Mouse (Mus musculus) heart, embryonic 16.5 days (tissue): ENCODE measurements around the gene Smim8. TPM values are rescaled to one million over a fixed set of nuclear protein-coding genes. Genes with fewer than 3 reads are reported as not detected.
"Not testable (repeated sequence)": the region's sequence is repeated elsewhere in the genome, so short reads cannot be mapped to it uniquely, and the experiment has no call there.

Experiments
- ATAC-seq: fragments of 200-750 bp; cut with Nextera tagmentation; replicated peaks from 2 replicates; pipeline ENCODE4 v1.8.0; 2017; ENCODE audit warnings: moderate number of reproducible peaks; ENCODE audit not compliant: insufficient read depth, low FRiP score; ENCODE audit errors: extremely low read depth
- H3K27ac ChIP-seq: fragments of 300-500 bp; sonication (generic); 2 replicates; pipeline ENCODE4 v1.5.1; 2014; ENCODE audit warnings: mild to moderate bottlenecking, low read length, control low read depth, moderate library complexity
- H3K27me3 ChIP-seq: fragments of 300-500 bp; sonication (generic); 2 replicates; pipeline ENCODE4 v1.6.1; 2014; ENCODE audit warnings: low read length, mixed read lengths; ENCODE audit not compliant: control insufficient read depth, insufficient read depth
- H3K36me3 ChIP-seq: fragments of 300-500 bp; sonication (generic); 2 replicates; pipeline ENCODE4 v1.6.1; 2014; ENCODE audit not compliant: control insufficient read depth, insufficient read depth
- H3K4me1 ChIP-seq: fragments of 300-500 bp; sonication (generic); 2 replicates; pipeline ENCODE4 v1.6.1; 2014; ENCODE audit warnings: low read length, mixed read lengths; ENCODE audit not compliant: control insufficient read depth, insufficient read depth
- H3K4me2 ChIP-seq: fragments of 300-500 bp; sonication (generic); 2 replicates; pipeline ENCODE4 v1.6.1; 2014; ENCODE audit warnings: low read depth, mild to moderate bottlenecking, control low read depth, low read length
- H3K4me3 ChIP-seq: fragments of 300-500 bp; sonication (generic); 2 replicates; pipeline ENCODE4 v1.5.1; 2014; ENCODE audit warnings: mild to moderate bottlenecking, control low read depth, low read length
- H3K9ac ChIP-seq: fragments of 300-500 bp; sonication (generic); 2 replicates; pipeline ENCODE4 v1.6.1; 2014; ENCODE audit warnings: low read length, control low read depth
- H3K9me3 ChIP-seq: fragments of 300-500 bp; sonication (generic); replicated peaks from 2 replicates; pipeline ENCODE4 v1.6.1; 2016; ENCODE audit warnings: low read length; ENCODE audit not compliant: control insufficient read depth
- WGBS: fragments of 180-500 bp; shearing (Covaris S2); extraction: QIAGEN DNeasy Blood & Tissue Kit; methylation state at CpG from one replicate; pipeline ENCODE4 v1.1.7; 2014; 5-methylcytosine and 5-hydroxymethylcytosine counted together
- polyA plus RNA-seq: library from polyadenylated mRNA; unstranded; fragments of >200 nt; fragmentation: Nextera tagmentation; extraction: Ambion mirVana; gene quantifications from 2 replicates; pipeline ENCODE4 v1.2.1, GENCODE M21; 2015

The Smim8 gene
- polyA plus RNA-seq, 1 experiment from 2014 or later: 69.9 TPM

GRCm38 (mm10) chr4:34785646-34786045 is 7.4 kb upstream of the Smim8 start:
- Histone ChIP-seq H3K4me3 (no peak overlapping the region), H3K27me3 (no peaks in the 10 kb centered on the region), H3K36me3 (no peaks in the 10 kb centered on the region), H3K4me1 (peaks cover 3% of the 10 kb centered on the region; the same call in 1 of the 2 replicates), H3K27ac (no peak overlapping the region), H3K9me3 (no peaks in the 10 kb centered on the region), H3K4me2 (no peak overlapping the region), H3K9ac (no peak overlapping the region)
- no peak for ATAC-seq
- 95% methylated on average over 2 of the region's 2 CpGs for WGBS

GRCm38 (mm10) chr4:34784865-34785264 is 6.6 kb upstream of the Smim8 start:
- H3K4me2 ChIP-seq: no peak overlapping the region
- peaks cover 3% of the 10 kb centered on the region; the same call in 1 of the 2 replicates for H3K4me1 ChIP-seq
- no peak overlapping the region for H3K27ac ChIP-seq
- no peaks in the 10 kb centered on the region for H3K27me3 ChIP-seq
- ATAC-seq: no peak
- no peak overlapping the region for H3K9ac ChIP-seq
- no peak overlapping the region for H3K4me3 ChIP-seq
- no peaks in the 10 kb centered on the region for H3K36me3 ChIP-seq
- H3K9me3 ChIP-seq: no peaks in the 10 kb centered on the region
- WGBS: 50% methylated on average over 5 of the region's 5 CpGs

- Histone ChIP-seq H3K4me3 (no peak overlapping the region), H3K36me3 (no peaks in the 10 kb centered on the region), H3K4me2 (no peak overlapping the region), H3K27ac (no peak overlapping the region), H3K9me3 (no peaks in the 10 kb centered on the region), H3K4me1 (peaks cover 3% of the 10 kb centered on the region; the same call in 1 of the 2 replicates), H3K27me3 (no peaks in the 10 kb centered on the region), H3K9ac (no peak overlapping the region)
- 38% methylated on average over 4 of the region's 4 CpGs for WGBS
- ATAC-seq: no peak
These were observed 4.5 kb upstream of the Smim8 start for GRCm38 (mm10) chr4:34782730-34783129.

GRCm38 (mm10) chr4:34771652-34772371 is 6.4 kb downstream of the Smim8 start:
- Histone ChIP-seq H3K36me3 (peaks cover 17% of the 10 kb centered on the region; the same call in 1 of the 2 replicates), H3K9ac (no peak overlapping the region), H3K4me3 (no peak overlapping the region), H3K4me1 (no peaks in the 10 kb centered on the region), H3K27me3 (no peaks in the 10 kb centered on the region), H3K4me2 (no peak overlapping the region), H3K27ac (no peak overlapping the region), H3K9me3 (no peaks in the 10 kb centered on the region)
- no peak for ATAC-seq
- WGBS: 22% methylated on average over 8 of the region's 8 CpGs

GRCm38 (mm10) chr4:34756163-34756562 is 22.1 kb downstream of the Smim8 start, which contains the start of gene Gm136:
Gene Gm136 (minus strand): TSS chr4:34756263.
- Histone ChIP-seq H3K27ac (no peak within 1 kb of the TSS), H3K4me2 (no peak within 1 kb of the TSS), H3K4me1 (no peaks in the 10 kb centered on the region), H3K9ac (no peak within 1 kb of the TSS), H3K4me3 (no peak within 1 kb of the TSS), H3K9me3 (no peaks in the 10 kb centered on the region), H3K27me3 (no peaks in the 10 kb centered on the region), H3K36me3 (no peaks in the 10 kb centered on the region)
- 81% methylated on average over 1 of the region's 1 CpGs for WGBS
- no peak for ATAC-seq

- ATAC-seq: no peak
These were observed 29.0 kb downstream of the Smim8 start for GRCm38 (mm10) chr4:34749236-34749635.

GRCm38 (mm10) chr4:34734461-34734860 is 43.8 kb downstream of the Smim8 start:
- H3K4me1 ChIP-seq: peaks cover 2% of the 10 kb centered on the region; the same call in 1 of the 2 replicates
- WGBS: 71% methylated on average over 3 of the region's 3 CpGs
- no peak overlapping the region for H3K27ac ChIP-seq
- H3K9me3 ChIP-seq: no peaks in the 10 kb centered on the region; the same call in 1 of the 2 replicates
- no peak overlapping the region for H3K9ac ChIP-seq
- H3K4me2 ChIP-seq: no peak overlapping the region
- H3K4me3 ChIP-seq: no peak overlapping the region
- ATAC-seq: no peak
- no peaks in the 10 kb centered on the region for H3K36me3 ChIP-seq
- H3K27me3 ChIP-seq: peaks cover 2% of the 10 kb centered on the region; the same call in 1 of the 2 replicates

More at GRCm38 (mm10) chr4:34749236-34749635, 29.0 kb downstream of the Smim8 start:
- no peaks in the 10 kb centered on the region for H3K4me1 ChIP-seq
- H3K36me3 ChIP-seq: no peaks in the 10 kb centered on the region
- H3K9me3 ChIP-seq: no peaks in the 10 kb centered on the region
- H3K27ac ChIP-seq: no peak overlapping the region
- H3K9ac ChIP-seq: no peak overlapping the region
- no peak overlapping the region for H3K4me2 ChIP-seq
- H3K4me3 ChIP-seq: no peak overlapping the region
- 41% methylated on average over 6 of the region's 6 CpGs for WGBS
- no peaks in the 10 kb centered on the region for H3K27me3 ChIP-seq

GRCm38 (mm10) chr4:34733415-34733814 is 44.8 kb downstream of the Smim8 start:
- not testable (repeated sequence) for H3K4me3 ChIP-seq, H3K9ac ChIP-seq, H3K27ac ChIP-seq, ATAC-seq, H3K36me3 ChIP-seq, H3K4me1 ChIP-seq, H3K4me2 ChIP-seq, H3K27me3 ChIP-seq, H3K9me3 ChIP-seq
- 29% methylated on average over 2 of the region's 2 CpGs for WGBS

GRCm38 (mm10) chr4:34729851-34730341 is 48.3 kb downstream of the Smim8 start, which contains the start of gene Cfap206:
Gene Cfap206 (minus strand): TSS chr4:34730206.
- Histone ChIP-seq H3K27ac (no peak within 1 kb of the TSS), H3K9ac (peak within 1 kb of the TSS; percentile 58), H3K9me3 (no peaks in the 10 kb centered on the region), H3K4me2 (peak within 1 kb of the TSS; percentile 87), H3K4me1 (peaks cover 2% of the 10 kb centered on the region; the same call in 1 of the 2 replicates), H3K4me3 (peak within 1 kb of the TSS; percentile 65), H3K27me3 (peaks cover 2% of the 10 kb centered on the region; the same call in 1 of the 2 replicates), H3K36me3 (no peaks in the 10 kb centered on the region)
- WGBS: under 1% methylated on average over 38 of the region's 38 CpGs
- peak; percentile 92 for ATAC-seq
